Mouse (Mus musculus): ENCODE results near the gene Col1a2.

Col1a2 gene

GRCm38 (mm10) chr6:4578343-4578742, 73.7 kb downstream of the Col1a2 start:
- in situ Hi-C loops (cut with MboI; ENCODE audit: low sequenced_read_pairs) = no loop called here

DNA sequence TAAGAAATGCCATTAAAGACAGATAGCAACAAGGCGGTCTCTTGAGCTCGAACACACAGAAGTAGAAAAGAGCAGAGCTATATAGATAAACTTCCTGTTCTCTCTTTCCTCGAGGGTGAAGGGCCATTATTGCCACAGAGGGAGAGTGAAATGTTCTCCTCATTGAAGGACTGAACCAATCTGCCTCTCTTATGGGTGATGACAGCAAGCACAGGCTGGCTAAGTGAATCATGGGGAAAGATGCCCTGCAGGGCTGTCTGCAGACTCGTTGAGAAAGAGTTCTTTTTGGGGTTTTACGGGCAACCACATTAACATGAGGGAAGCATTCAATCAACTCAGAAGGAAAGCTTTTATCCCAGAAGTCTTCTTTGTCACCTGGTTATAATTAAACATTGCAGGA, 75.0 kb downstream of the Col1a2 start:
- in situ Hi-C loops (cut with MboI; ENCODE audit: low sequenced_read_pairs) = no loop called here

- in situ Hi-C loops (cut with MboI; ENCODE audit: low sequenced_read_pairs) = no loop called here
Measured at GRCm38 (mm10) chr6:4583485-4583884, 78.9 kb downstream of the Col1a2 start.

- in situ Hi-C loops (cut with MboI; ENCODE audit: low sequenced_read_pairs) = no loop called here
Measured at GRCm38 (mm10) chr6:4587946-4588345, 83.3 kb downstream of the Col1a2 start.

DNA sequence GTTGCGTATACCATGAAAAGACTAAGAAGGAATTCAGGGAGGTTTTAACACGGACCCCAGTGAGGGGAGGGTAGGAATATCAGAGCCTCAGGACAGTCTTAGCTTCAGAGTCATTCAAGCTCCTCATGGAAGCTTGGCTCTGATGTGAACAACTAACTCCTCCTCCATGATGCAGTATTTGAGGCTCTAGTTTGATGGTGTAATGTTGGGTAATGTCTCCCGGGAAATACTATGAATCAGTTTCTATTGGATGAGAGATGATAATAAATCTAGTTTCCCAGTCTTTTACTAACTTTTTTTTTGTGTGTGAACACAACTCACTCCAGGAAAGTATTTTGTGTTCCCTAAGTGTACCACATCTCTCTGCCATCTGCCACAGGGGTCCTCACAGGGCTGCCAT, 84.1 kb downstream of the Col1a2 start:
- in situ Hi-C loops (cut with MboI; ENCODE audit: low sequenced_read_pairs) = no loop called here

DNA sequence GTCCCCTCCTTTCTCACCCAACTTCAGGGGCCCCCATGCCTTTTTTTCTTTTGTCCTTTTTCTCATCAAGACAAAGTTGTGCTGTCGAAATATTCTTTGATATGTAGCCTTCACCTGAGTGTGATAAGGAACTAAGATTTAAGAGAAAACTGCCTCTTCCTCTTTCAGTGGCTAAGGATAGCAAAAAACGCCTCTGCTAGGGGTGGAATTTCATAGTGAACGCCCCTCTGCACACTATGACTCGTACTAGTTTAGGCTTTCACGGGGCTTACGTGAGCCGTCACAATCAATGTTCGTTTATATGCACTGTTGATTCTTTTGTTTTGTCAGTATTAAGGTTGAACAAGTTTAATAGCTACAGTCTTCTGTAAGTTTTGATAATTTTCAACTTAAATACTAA, 85.5 kb downstream of the Col1a2 start:
- in situ Hi-C loops (cut with MboI; ENCODE audit: low sequenced_read_pairs) = no loop called here
